Mouse (Mus musculus) lung, embryonic 15.5 days (tissue): Measurements from ENCODE around the gene Efcab5. TPM values are rescaled to one million over a fixed set of nuclear protein-coding genes. Genes with fewer than 3 reads are reported as not detected.

Experiments
- ATAC-seq: fragments of 200-750 bp; cut with Nextera tagmentation; 2 replicates; pipeline ENCODE4 v1.8.0; 2017; ENCODE audit warnings: moderate number of reproducible peaks, borderline replicate concordance; ENCODE audit not compliant: low FRiP score, low TSS enrichment; ENCODE audit errors: extremely low read depth
- H3K27ac ChIP-seq: fragments of 300-500 bp; sonication (generic); 2 replicates; pipeline ENCODE4 v1.5.1; 2015; ENCODE audit warnings: moderate library complexity, mild to moderate bottlenecking, inconsistent platforms
- H3K27me3 ChIP-seq: fragments of 300-500 bp; sonication (generic); 2 replicates; pipeline ENCODE4 v1.6.1; 2015; ENCODE audit warnings: inconsistent platforms
- H3K36me3 ChIP-seq: fragments of 300-500 bp; sonication (generic); 2 replicates; pipeline ENCODE4 v1.6.1; 2015; ENCODE audit warnings: inconsistent platforms
- H3K4me1 ChIP-seq: fragments of 300-500 bp; sonication (generic); 2 replicates; pipeline ENCODE4 v1.6.1; 2015; ENCODE audit warnings: inconsistent platforms
- H3K4me2 ChIP-seq: fragments of 300-500 bp; sonication (generic); 2 replicates; pipeline ENCODE4 v1.6.1; 2015; ENCODE audit warnings: inconsistent platforms, mild to moderate bottlenecking, moderate library complexity
- H3K4me3 ChIP-seq: fragments of 300-500 bp; sonication (generic); 2 replicates; pipeline ENCODE4 v1.5.1; 2015; ENCODE audit warnings: mild to moderate bottlenecking, inconsistent platforms
- H3K9ac ChIP-seq: fragments of 300-500 bp; sonication (generic); 2 replicates; pipeline ENCODE4 v1.6.1; 2015; ENCODE audit warnings: inconsistent platforms
- H3K9me3 ChIP-seq: fragments of 300-500 bp; sonication (generic); 2 replicates; pipeline ENCODE4 v1.6.1; 2016; ENCODE audit warnings: inconsistent platforms
- WGBS: fragments of 180-500 bp; shearing (Covaris S2); methylation state at CpG from one replicate; pipeline ENCODE4 v1.1.7; 2015; 5-methylcytosine and 5-hydroxymethylcytosine counted together
- microRNA counts: library from miRNA; unstranded; fragments of <30 nt; microRNA quantifications from one replicate; lab custom pipeline; 2016
- microRNA-seq: library from miRNA; unstranded; fragments of <30 nt; microRNA quantifications from one replicate; pipeline ENCODE4, GENCODE M21; 2016
- polyA plus RNA-seq: library from polyadenylated mRNA; unstranded; fragments of >200 nt; fragmentation: Nextera tagmentation; extraction: Ambion mirVana; gene quantifications from 2 replicates; pipeline ENCODE4 v1.2.1, GENCODE M21; 2015

Gene Efcab5
- polyA plus RNA-seq, 1 experiment from 2014 or later: 0.30 TPM

DNA sequence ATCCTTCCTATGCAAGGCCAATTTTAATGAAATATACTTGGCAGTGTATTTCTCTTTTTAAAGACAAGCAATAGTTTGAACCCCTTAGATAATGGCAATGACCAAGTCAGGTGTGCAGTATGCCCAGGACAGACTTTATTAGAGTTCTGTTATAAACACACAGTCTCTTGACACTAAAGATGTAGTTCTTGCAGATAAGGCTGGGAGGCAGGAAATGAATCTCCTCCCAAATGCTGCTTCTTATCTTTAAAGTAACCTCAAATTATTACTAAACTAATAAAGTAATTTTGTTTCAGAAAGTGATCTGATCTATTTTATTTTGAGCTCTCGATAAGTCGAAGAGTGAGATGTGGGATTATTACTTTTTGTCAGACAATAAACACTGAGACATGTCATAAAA lies 125.4 kb downstream of the Efcab5 start:
- H3K36me3 ChIP-seq: no peaks in the 10 kb centered on the region
- no peak overlapping the region for H3K4me2 ChIP-seq
- H3K4me1 ChIP-seq: peaks cover 4% of the 10 kb centered on the region; the same call in 1 of the 2 replicates
- H3K9ac ChIP-seq: no peak overlapping the region
- ATAC-seq: no peak
- no peaks in the 10 kb centered on the region for H3K9me3 ChIP-seq
- H3K27me3 ChIP-seq: no peaks in the 10 kb centered on the region
- whole genome bisulfite sequencing: 79% methylated on average over 2 of the region's 2 CpGs
- no peak overlapping the region for H3K4me3 ChIP-seq
- no peak overlapping the region for H3K27ac ChIP-seq

DNA sequence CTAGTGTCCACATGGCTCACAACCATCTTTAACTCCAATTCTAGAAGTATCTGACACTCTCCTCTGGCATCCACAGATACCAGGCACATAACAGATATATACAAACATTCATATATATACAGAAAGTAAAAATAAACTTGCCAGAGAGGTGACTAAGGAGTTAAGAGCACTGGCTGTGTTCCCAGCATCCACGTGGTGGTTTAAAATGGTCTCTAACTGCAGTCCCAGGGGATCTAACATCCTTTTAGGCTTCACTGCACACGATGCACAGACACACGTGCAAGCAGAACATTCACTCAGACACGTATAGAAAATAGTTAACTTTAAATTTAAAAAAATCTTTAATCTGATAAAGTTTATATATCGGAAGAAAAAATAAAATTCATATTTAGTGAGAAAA lies 126.8 kb downstream of the Efcab5 start:
- H3K27ac ChIP-seq: no peak overlapping the region
- 55% methylated on average over 5 of the region's 5 CpGs for WGBS
- H3K9ac ChIP-seq: no peak overlapping the region
- H3K36me3 ChIP-seq: no peaks in the 10 kb centered on the region
- peaks cover 4% of the 10 kb centered on the region; the same call in 1 of the 2 replicates for H3K4me1 ChIP-seq
- H3K9me3 ChIP-seq: no peaks in the 10 kb centered on the region
- H3K4me2 ChIP-seq: no peak overlapping the region
- H3K4me3 ChIP-seq: no peak overlapping the region
- ATAC-seq: no peak
- no peaks in the 10 kb centered on the region for H3K27me3 ChIP-seq

DNA sequence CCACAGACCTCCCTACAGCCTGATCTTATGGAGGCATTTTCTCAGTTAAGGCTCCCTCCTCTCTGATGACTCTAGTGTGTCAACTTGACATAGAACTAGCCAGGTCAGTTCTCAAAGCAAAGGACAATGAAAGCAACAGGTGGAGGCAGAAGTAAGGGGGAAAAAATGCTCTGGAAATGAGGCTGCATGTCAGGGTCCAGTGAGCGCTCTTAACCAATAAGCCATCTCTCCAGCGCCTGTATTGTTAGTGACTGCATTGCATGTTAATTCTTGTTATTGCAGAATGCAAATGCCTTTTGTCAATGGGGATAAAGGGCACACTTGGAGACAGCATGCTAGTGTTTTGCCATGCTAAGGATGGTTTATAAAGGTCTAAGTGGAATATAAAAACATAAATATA lies 146.0 kb downstream of the Efcab5 start:
- no peak for ATAC-seq
- no peak overlapping the region for H3K4me3 ChIP-seq
- no peaks in the 10 kb centered on the region for H3K4me1 ChIP-seq
- no peak overlapping the region for H3K4me2 ChIP-seq
- no peaks in the 10 kb centered on the region for H3K27me3 ChIP-seq
- H3K27ac ChIP-seq: no peak overlapping the region
- H3K36me3 ChIP-seq: peaks cover 22% of the 10 kb centered on the region
- no peak overlapping the region for H3K9ac ChIP-seq
- H3K9me3 ChIP-seq: no peaks in the 10 kb centered on the region
- 77% methylated on average over 2 of the region's 2 CpGs for WGBS

DNA sequence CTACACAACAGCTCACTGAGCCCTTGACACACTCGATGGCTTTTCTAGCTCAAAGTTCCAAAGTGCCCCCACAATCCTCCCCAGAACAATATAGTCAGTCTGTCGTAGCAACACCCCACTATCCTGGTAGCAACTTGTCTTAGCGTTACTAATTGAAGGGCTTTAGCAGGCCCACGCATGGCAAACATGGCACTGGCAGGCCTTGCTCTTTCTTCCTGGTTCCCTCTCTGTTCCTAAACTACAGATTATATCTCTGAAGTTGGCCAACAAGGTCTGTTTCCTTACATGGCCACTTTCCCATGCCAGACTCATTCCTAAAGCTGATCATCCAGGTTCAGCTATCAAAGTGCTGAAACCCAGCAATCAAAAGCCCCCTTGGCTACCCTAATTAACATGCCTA lies 146.9 kb downstream of the Efcab5 start:
- no peaks in the 10 kb centered on the region for H3K9me3 ChIP-seq
- H3K9ac ChIP-seq: no peak overlapping the region
- H3K4me2 ChIP-seq: no peak overlapping the region
- 84% methylated on average over 4 of the region's 4 CpGs for WGBS
- H3K27me3 ChIP-seq: no peaks in the 10 kb centered on the region
- H3K27ac ChIP-seq: no peak overlapping the region
- H3K36me3 ChIP-seq: peaks cover 17% of the 10 kb centered on the region
- no peaks in the 10 kb centered on the region for H3K4me1 ChIP-seq
- H3K4me3 ChIP-seq: no peak overlapping the region
- ATAC-seq: no peak

MicroRNAs encoded within 50 kb of the gene (microRNA counts, 519-probe panel; counts per million panel counts)
- microRNA mmu-miR-423-3p (lab: Ali Mortazavi, UCI) (2,982 counts per million, percentile 80 among the panel's probes with 10 or more counts), microRNA mmu-miR-423-5p (lab: Ali Mortazavi, UCI) (2,884 counts per million, percentile 76 among the panel's probes with 10 or more counts)

Small RNAs within 50 kb of the gene (microRNA-seq; reads per million reads assigned to microRNA genes)
- 4,971 reads per million, percentile 90 among the genes with 10 or more reads in this experiment for gene Mir423

Other genes starting within 250 kb of the Efcab5 start
- 1.8 and 2.0 TPM in 2 replicates for gene Slc6a4, start 190.4 kb downstream of the Efcab5 start, polyA plus RNA-seq
- 52.8 and 53.6 TPM in 2 replicates for gene Nsrp1, start 110.5 kb downstream of the Efcab5 start, polyA plus RNA-seq
- 11.3 and 14.3 TPM in 2 replicates for gene Ssh2, start 27.3 kb upstream of the Efcab5 start, polyA plus RNA-seq